Mouse (Mus musculus): ENCODE results near the gene Fam243.

DNA sequence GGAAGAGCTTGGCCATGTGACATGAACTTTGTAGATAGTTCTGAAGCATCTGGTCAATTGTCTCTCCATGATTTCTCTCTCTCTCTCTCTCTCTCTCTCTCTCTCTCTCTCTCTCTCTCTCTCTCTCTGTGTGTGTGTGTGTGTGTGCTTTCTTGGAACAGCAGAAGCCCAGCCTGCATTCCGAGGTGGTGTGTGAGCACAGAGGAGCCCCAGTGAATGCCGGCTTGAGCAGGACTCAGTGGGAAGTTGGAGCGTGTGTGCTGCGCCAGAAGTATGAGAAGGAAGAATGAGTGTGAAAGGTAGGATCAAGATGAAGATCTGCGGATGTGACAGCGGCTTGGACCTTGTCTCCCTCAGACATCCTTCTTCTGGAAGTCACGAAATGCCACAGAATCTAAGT is 44.2 kb upstream of the Fam243 start:
- TF ChIP-seq MYOG (IDR thresholded peaks at IDR 0.05; ENCODE audit: control insufficient read depth in 1 of 3, insufficient read depth in 1 of 3, insufficient read length in 2 of 3, low read depth in 2 of 3) (no peak), POLR2A (IDR thresholded peaks at IDR 0.05; ENCODE audit: insufficient read length, low read depth) (no peak), MYOD1 (IDR thresholded peaks at IDR 0.05; ENCODE audit: control insufficient read depth in 1 of 3, insufficient read length in 2 of 3, low read depth in 2 of 3) (no peak), TCF12 (IDR thresholded peaks at IDR 0.05; ENCODE audit: insufficient read depth, poor library complexity, severe bottlenecking) (no peak), POLR2AphosphoS2 (IDR thresholded peaks at IDR 0.05; ENCODE audit: insufficient read length, low read depth) (no peak), USF1 (IDR thresholded peaks at IDR 0.05; ENCODE audit: low read depth) (no peak)

Measured in myocyte (in vitro differentiated cells).